Mouse (Mus musculus): ENCODE results near the gene Adcy4. TPM values are rescaled to one million over a fixed set of nuclear protein-coding genes. Genes with fewer than 3 reads are reported as not detected.

Gene Adcy4
- polyA plus RNA-seq (2021) = not detected

GRCm38 (mm10) chr14:55783958-55784235 lies at the start of gene Adcy4:
Gene Adcy4, minus strand, starts transcription at chr14:55784095.
- peaks cover 55% of the 10 kb centered on the region for H3K27me3 ChIP-seq
- in situ Hi-C loops (cut with MboI; ENCODE audit: low pct_unique_long_range_greater_than_20kb) = no loop called here
- no peak for ATAC-seq
- no peak for DNase-seq (ENCODE audit: low read depth, low spot score)
- TF ChIP-seq CTCF (IDR thresholded peaks at IDR 0.05) = no peak
- POLR2A ChIA-PET = no interaction called here
- CTCF ChIA-PET = no interaction called here

GRCm38 (mm10) chr14:55833126-55833525 lies 49.2 kb upstream of the Adcy4 start:
- POLR2A ChIA-PET = no interaction called here
- in situ Hi-C loops (cut with MboI; ENCODE audit: low pct_unique_long_range_greater_than_20kb) = no loop called here
- CTCF ChIA-PET = no interaction called here
- peaks cover 3% of the 10 kb centered on the region for H3K27me3 ChIP-seq
- DNase-seq (ENCODE audit: low read depth, low spot score) (no peak), ATAC-seq (no peak)
- no peak for TF ChIP-seq CTCF (IDR thresholded peaks at IDR 0.05)

- ChIA-PET POLR2A (no interaction called here), CTCF (no interaction called here)
- DNase-seq (ENCODE audit: low read depth, low spot score) (no peak), ATAC-seq (no peak)
- no peak for TF ChIP-seq CTCF (IDR thresholded peaks at IDR 0.05)
- no peaks in the 10 kb centered on the region for H3K27me3 ChIP-seq
- in situ Hi-C loops (cut with MboI; ENCODE audit: low pct_unique_long_range_greater_than_20kb) = no loop called here
Observed at GRCm38 (mm10) chr14:55830331-55830730, 46.4 kb upstream of the Adcy4 start.

GRCm38 (mm10) chr14:55829854-55830253 lies 46.0 kb upstream of the Adcy4 start:
- TF ChIP-seq CTCF (IDR thresholded peaks at IDR 0.05) = no peak
- ChIA-PET POLR2A (no interaction called here), CTCF (interaction anchor here (1.2 kb wide), 1 partner anchor 49 kb away, joined by 4 read pairs; no protein-coding TSS in a partner anchor)
- H3K27me3 ChIP-seq = no peaks in the 10 kb centered on the region
- DNase-seq (ENCODE audit: low read depth, low spot score) = no peak
- ATAC-seq = no peak
- in situ Hi-C loops (cut with MboI; ENCODE audit: low pct_unique_long_range_greater_than_20kb) = no loop called here

GRCm38 (mm10) chr14:55828716-55829263 lies 44.9 kb upstream of the Adcy4 start:
- ATAC-seq = no peak
- CTCF ChIA-PET = interaction anchor here (1.2 kb wide), 1 partner anchor 48 kb away, joined by 4 read pairs; no protein-coding TSS in a partner anchor
- no peak for TF ChIP-seq CTCF (IDR thresholded peaks at IDR 0.05)
- POLR2A ChIA-PET = interaction anchor here (0.6 kb wide), 1 partner anchor 9 kb away, joined by 3 read pairs; no protein-coding TSS in a partner anchor
- in situ Hi-C loops (cut with MboI; ENCODE audit: low pct_unique_long_range_greater_than_20kb) = no loop called here
- DNase-seq (ENCODE audit: low read depth, low spot score) = no peak
- no peaks in the 10 kb centered on the region for H3K27me3 ChIP-seq

- TF ChIP-seq CTCF (IDR thresholded peaks at IDR 0.05) = no peak
- in situ Hi-C loops (cut with MboI; ENCODE audit: low pct_unique_long_range_greater_than_20kb) = no loop called here
Observed at GRCm38 (mm10) chr14:55826551-55827340, 42.9 kb upstream of the Adcy4 start.

GRCm38 (mm10) chr14:55826142-55826541 lies 42.2 kb upstream of the Adcy4 start:
- DNase-seq (ENCODE audit: low read depth, low spot score) (no peak), ATAC-seq (no peak)
- no peak for TF ChIP-seq CTCF (IDR thresholded peaks at IDR 0.05)
- POLR2A ChIA-PET = no interaction called here
- in situ Hi-C loops (cut with MboI; ENCODE audit: low pct_unique_long_range_greater_than_20kb) = no loop called here
- CTCF ChIA-PET = no interaction called here
- no peaks in the 10 kb centered on the region for H3K27me3 ChIP-seq

More at GRCm38 (mm10) chr14:55826551-55827340, 42.9 kb upstream of the Adcy4 start:
- CTCF ChIA-PET = interaction anchor here (1.3 to 1.4 kb wide), 2 partner anchors 9 to 29 kb away, joined by 3 read pairs; no protein-coding TSS in a partner anchor
- POLR2A ChIA-PET = no interaction called here
- H3K27me3 ChIP-seq = no peaks in the 10 kb centered on the region
- ATAC-seq = no peak
- no peak for DNase-seq (ENCODE audit: low read depth, low spot score)

GRCm38 (mm10) chr14:55825216-55826051 lies 41.5 kb upstream of the Adcy4 start:
- ChIA-PET CTCF (no interaction called here), POLR2A (no interaction called here)
- no peak for DNase-seq (ENCODE audit: low read depth, low spot score)
- in situ Hi-C loops (cut with MboI; ENCODE audit: low pct_unique_long_range_greater_than_20kb) = no loop called here
- no peak for ATAC-seq
- H3K27me3 ChIP-seq = no peaks in the 10 kb centered on the region
- TF ChIP-seq CTCF (IDR thresholded peaks at IDR 0.05) = no peak

GRCm38 (mm10) chr14:55824481-55825215 lies 40.8 kb upstream of the Adcy4 start:
- ChIA-PET CTCF (interaction anchor here (1.0 kb wide), 1 partner anchor 44 kb away, joined by 3 read pairs; no protein-coding TSS in a partner anchor), POLR2A (no interaction called here)
- in situ Hi-C loops (cut with MboI; ENCODE audit: low pct_unique_long_range_greater_than_20kb) = loop anchor here (5.0 kb wide), 2 partner anchors 38 to 98 kb away; no protein-coding TSS in a partner anchor
- H3K27me3 ChIP-seq = no peaks in the 10 kb centered on the region
- no peak for TF ChIP-seq CTCF (IDR thresholded peaks at IDR 0.05)
- no peak for DNase-seq (ENCODE audit: low read depth, low spot score)
- ATAC-seq = no peak

- no peaks in the 10 kb centered on the region for H3K27me3 ChIP-seq
- ChIA-PET POLR2A (interaction anchor here (1.3 kb wide), 1 partner anchor 13 kb away, joined by 5 read pairs; no protein-coding TSS in a partner anchor), CTCF (interaction anchor here (1.0 kb wide), 1 partner anchor 43 kb away, joined by 3 read pairs; no protein-coding TSS in a partner anchor)
- TF ChIP-seq CTCF (IDR thresholded peaks at IDR 0.05) = no peak
- DNase-seq (ENCODE audit: low read depth, low spot score) (no peak), ATAC-seq (no peak)
- in situ Hi-C loops (cut with MboI; ENCODE audit: low pct_unique_long_range_greater_than_20kb) = loop anchor here (5.0 kb wide), 2 partner anchors 38 to 98 kb away; no protein-coding TSS in a partner anchor
Observed at GRCm38 (mm10) chr14:55824001-55824480, 40.1 kb upstream of the Adcy4 start.
